Mouse (Mus musculus): ENCODE data around the gene Med6. TPM values are rescaled to one million over a fixed set of nuclear protein-coding genes. Genes with fewer than 3 reads are reported as not detected.
"Not testable (repeated sequence)": the region's sequence is repeated elsewhere in the genome, so short reads cannot be mapped to it uniquely, and the experiment has no call there.

Med6 gene
- polyA plus RNA-seq, 1 experiment from 2014 or later, result 84.1 TPM

- Histone ChIP-seq H3K4me1 (peaks cover 17% of the 10 kb centered on the region), H3K27me3 (ENCODE audit: poor library complexity, severe bottlenecking) (no peaks in the 10 kb centered on the region; the same call in 1 of the 2 replicates), H3K4me3 (peak within 1 kb of the TSS; percentile 75), H3K9me3 (no peaks in the 10 kb centered on the region), H3K36me3 (replicated peaks) (no peaks in the 10 kb centered on the region), H3K27ac (peak within 1 kb of the TSS; percentile 84)
- peak; percentile 84 for DNase-seq (ENCODE audit: extremely low spot score, low spot score)
- WGBS, result under 1% methylated on average over 46 of the region's 46 CpGs
Observed at GRCm38 (mm10) chr12:81532316-81533028, 62.3 kb downstream of the Med6 start, which contains the start of the genes Gm20498 and Synj2bp. Gene Gm20498, minus strand, starts transcription at chr12:81532905. Gene Synj2bp, minus strand, starts transcription at chr12:81532911.

DNA sequence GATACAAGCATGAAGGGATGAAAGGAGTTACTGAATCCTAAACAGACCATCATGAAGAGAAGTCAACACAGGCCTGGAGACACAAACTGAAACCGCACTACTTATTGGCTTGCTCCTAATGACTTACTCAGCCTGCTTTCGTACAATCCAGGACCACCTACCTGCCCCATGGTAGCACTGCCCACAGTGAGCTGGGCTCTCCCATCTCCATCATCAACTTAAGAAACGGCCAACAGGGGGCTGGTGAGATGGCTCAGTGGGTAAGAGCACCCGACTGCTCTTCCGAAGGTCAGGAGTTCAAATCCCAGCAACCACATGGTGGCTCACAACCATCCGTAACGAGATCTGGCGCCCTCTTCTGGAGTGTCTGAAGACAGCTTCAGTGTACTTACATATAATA, 64.2 kb downstream of the Med6 start:
- not testable (repeated sequence) for H3K4me3 ChIP-seq; H3K27me3 ChIP-seq (ENCODE audit: poor library complexity, severe bottlenecking); DNase-seq (ENCODE audit: extremely low spot score, low spot score); H3K36me3 ChIP-seq (replicated peaks); H3K9me3 ChIP-seq; H3K27ac ChIP-seq
- 79% methylated on average over 8 of the region's 8 CpGs for WGBS
- peaks cover 17% of the 10 kb centered on the region for H3K4me1 ChIP-seq

Other genes starting within 250 kb of the Med6 start
- 0.16 and 0.17 TPM in 2 replicates for gene Gm4787, start 215.5 kb downstream of the Med6 start, polyA plus RNA-seq (2016; fragmentation: Nextera tagmentation; extraction: Ambion mirVana)
- gene Adam4, start 173.1 kb downstream of the Med6 start, polyA plus RNA-seq (2016; fragmentation: Nextera tagmentation; extraction: Ambion mirVana), result 0.50 and 0.55 TPM in 2 replicates
- 116 and 118 TPM in 2 replicates for gene Cox16, start 109.9 kb downstream of the Med6 start, polyA plus RNA-seq (2016; fragmentation: Nextera tagmentation; extraction: Ambion mirVana)
- gene Gm20498, start 62.1 kb downstream of the Med6 start, polyA plus RNA-seq (2016; fragmentation: Nextera tagmentation; extraction: Ambion mirVana), result 24.8 and 27.1 TPM in 2 replicates
- 34.3 and 35.4 TPM in 2 replicates for gene Synj2bp, start 62.1 kb downstream of the Med6 start, polyA plus RNA-seq (2016; fragmentation: Nextera tagmentation; extraction: Ambion mirVana)
- gene Adam21, start 26.5 kb downstream of the Med6 start, polyA plus RNA-seq (2016; fragmentation: Nextera tagmentation; extraction: Ambion mirVana), result 0.25 and 0.41 TPM in 2 replicates
- 3.5 and 4.5 TPM in 2 replicates for gene Ttc9, start 36.2 kb upstream of the Med6 start, polyA plus RNA-seq (2016; fragmentation: Nextera tagmentation; extraction: Ambion mirVana)
- 1.3 and 1.6 TPM in 2 replicates for gene Map3k9, start 186.2 kb upstream of the Med6 start, polyA plus RNA-seq (2016; fragmentation: Nextera tagmentation; extraction: Ambion mirVana)